Mouse (Mus musculus) E14TG2a.4 (cell line): ENCODE results near the gene Spdef.

Experiments
- CTCF ChIP-seq: conservative IDR thresholded peaks from 2 replicates; pipeline ENCODE4 v1.5.1; 2014; ENCODE audit warnings: low read length
- NANOG ChIP-seq: IDR thresholded peaks from 2 replicates; pipeline ENCODE4 v1.6.1; 2014; ENCODE audit warnings: borderline replicate concordance, low read length, mixed read lengths

GRCm38 (mm10) chr17:27734344-27735073, 5.8 kb upstream of the Spdef start:
- TF ChIP-seq CTCF (no peak), NANOG (no peak)
